Mouse (Mus musculus) neural tube, embryonic 14.5 days (tissue): ENCODE results near the gene Ube2e3. TPM values are rescaled to one million over a fixed set of nuclear protein-coding genes. Genes with fewer than 3 reads are reported as not detected.

Experiments used
- ATAC-seq: fragments of 200-750 bp; cut with Nextera tagmentation; 2 replicates; pipeline ENCODE4 v1.8.0; 2017; ENCODE audit warnings: low read depth, mild to moderate bottlenecking, moderate TSS enrichment, moderate library complexity
- H3K27ac ChIP-seq: fragments of 300-500 bp; sonication (generic); 2 replicates; pipeline ENCODE4 v1.5.1; 2014; ENCODE audit warnings: low read depth, mild to moderate bottlenecking, control low read depth, low read length, moderate library complexity, mixed read lengths
- H3K27me3 ChIP-seq: fragments of 300-500 bp; sonication (generic); 2 replicates; pipeline ENCODE4 v1.6.1; 2014; ENCODE audit warnings: low read length; ENCODE audit not compliant: control insufficient read depth, insufficient read depth
- H3K36me3 ChIP-seq: fragments of 300-500 bp; sonication (generic); 2 replicates; pipeline ENCODE4 v1.6.1; 2014; ENCODE audit warnings: low read length, mixed read lengths; ENCODE audit not compliant: control insufficient read depth, insufficient read depth
- H3K4me1 ChIP-seq: fragments of 300-500 bp; sonication (generic); 2 replicates; pipeline ENCODE4 v1.6.1; 2014; ENCODE audit warnings: low read length; ENCODE audit not compliant: control insufficient read depth, insufficient read depth
- H3K4me2 ChIP-seq: fragments of 300-500 bp; sonication (generic); 2 replicates; pipeline ENCODE4 v1.6.1; 2014; ENCODE audit warnings: mild to moderate bottlenecking, low read depth, low read length, control low read depth
- H3K4me3 ChIP-seq: fragments of 300-500 bp; sonication (generic); 2 replicates; pipeline ENCODE4 v1.5.1; 2014; ENCODE audit warnings: low read depth, low read length, control low read depth, mixed read lengths
- H3K9ac ChIP-seq: fragments of 300-500 bp; sonication (generic); replicated peaks from 2 replicates; pipeline ENCODE4 v1.6.1; 2014; ENCODE audit warnings: low read depth, mild to moderate bottlenecking, control low read depth, low read length, mixed read lengths
- H3K9me3 ChIP-seq: fragments of 300-500 bp; sonication (generic); 2 replicates; pipeline ENCODE4 v1.6.1; 2016; ENCODE audit warnings: low read length; ENCODE audit not compliant: control insufficient read depth
- WGBS: fragments of 180-500 bp; shearing (Covaris S2); extraction: QIAGEN DNeasy Blood & Tissue Kit; methylation state at CpG from one replicate; pipeline ENCODE4 v1.1.7; 2014; 5-methylcytosine and 5-hydroxymethylcytosine counted together
- polyA plus RNA-seq: library from polyadenylated mRNA; unstranded; fragments of >200 nt; fragmentation: Nextera tagmentation; extraction: Ambion mirVana; gene quantifications from 2 replicates; pipeline ENCODE4 v1.2.1, GENCODE M21; 2014

Gene Ube2e3
- polyA plus RNA-seq, 1 experiment from 2014 or later: 322 TPM

GRCm38 (mm10) chr2:78871971-78872860 is 4.3 kb downstream of the Ube2e3 start:
- WGBS: 10% methylated on average over 8 of the region's 8 CpGs
- H3K9ac ChIP-seq: peak overlapping the region; percentile 98

DNA sequence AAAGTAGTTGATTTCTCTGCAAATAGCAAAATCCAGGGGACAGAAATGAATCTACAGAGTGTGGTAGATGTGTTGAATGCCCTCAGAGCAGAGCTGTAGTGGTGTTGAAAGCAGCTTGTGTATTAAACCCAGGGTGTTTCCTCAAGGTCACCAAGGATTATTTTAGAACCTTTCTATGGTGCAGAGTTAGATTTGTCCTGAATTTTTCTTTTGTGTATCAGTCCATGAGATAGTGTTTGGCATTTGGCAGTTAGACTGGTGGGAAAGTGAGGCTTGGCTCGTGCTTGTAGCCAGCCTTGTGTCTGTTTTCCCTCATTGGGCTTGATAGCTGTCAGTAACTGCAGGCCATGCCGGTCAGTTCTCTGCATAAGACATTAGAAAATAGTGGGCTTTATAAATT is 6.0 kb downstream of the Ube2e3 start:
- no peaks in the 10 kb centered on the region; the same call in none of the 2 replicates for H3K36me3 ChIP-seq
- H3K4me3 ChIP-seq: peak overlapping the region; percentile 18
- peaks cover 36% of the 10 kb centered on the region for H3K4me1 ChIP-seq
- no peak overlapping the region for H3K27ac ChIP-seq
- 30% methylated on average over 2 of the region's 2 CpGs for WGBS
- peaks cover 3% of the 10 kb centered on the region; the same call in 1 of the 2 replicates for H3K27me3 ChIP-seq
- peak overlapping the region; percentile 48 for H3K4me2 ChIP-seq
- H3K9me3 ChIP-seq: no peaks in the 10 kb centered on the region
- no peak for ATAC-seq
- no peak overlapping the region; the same call in 1 of the 2 replicates for H3K9ac ChIP-seq

More at GRCm38 (mm10) chr2:78871971-78872860, 4.3 kb downstream of the Ube2e3 start:
- Histone ChIP-seq H3K27ac (peak overlapping the region; percentile 83), H3K4me1 (peaks cover 36% of the 10 kb centered on the region), H3K4me2 (peak overlapping the region; percentile 86), H3K4me3 (peak overlapping the region; percentile 78), H3K9me3 (no peaks in the 10 kb centered on the region), H3K36me3 (no peaks in the 10 kb centered on the region; the same call in none of the 2 replicates), H3K27me3 (peaks cover 3% of the 10 kb centered on the region; the same call in 1 of the 2 replicates)
- ATAC-seq: no peak

- peaks cover 30% of the 10 kb centered on the region for H3K4me1 ChIP-seq
- no peak overlapping the region for H3K4me3 ChIP-seq
- no peak overlapping the region for H3K27ac ChIP-seq
- no peak for ATAC-seq
- H3K27me3 ChIP-seq: no peaks in the 10 kb centered on the region
- H3K9ac ChIP-seq: no peak overlapping the region
- H3K4me2 ChIP-seq: no peak overlapping the region
- H3K36me3 ChIP-seq: no peaks in the 10 kb centered on the region; the same call in none of the 2 replicates
- H3K9me3 ChIP-seq: no peaks in the 10 kb centered on the region
Measured at GRCm38 (mm10) chr2:78876002-78876401, 8.1 kb downstream of the Ube2e3 start.

DNA sequence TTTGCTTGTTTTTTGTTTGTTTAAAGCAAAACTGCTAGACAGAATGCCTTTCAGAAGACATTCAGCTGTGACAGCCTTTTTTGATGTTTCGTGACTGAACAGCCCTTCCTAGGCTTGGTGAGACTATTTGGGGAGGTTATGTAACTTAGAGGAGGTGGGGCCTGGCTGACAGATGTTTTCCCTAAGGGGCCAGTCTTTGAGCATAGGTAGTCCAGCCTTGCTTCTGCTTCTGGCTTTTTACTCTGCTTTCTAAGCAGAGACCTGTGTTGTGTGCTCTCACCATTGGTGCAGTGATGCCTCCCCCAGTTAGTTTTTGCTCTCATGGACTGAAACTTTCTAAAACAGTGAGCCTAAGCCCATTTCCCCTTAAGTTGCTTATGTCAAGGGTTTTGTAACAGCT is 14.1 kb downstream of the Ube2e3 start:
- Histone ChIP-seq H3K36me3 (no peaks in the 10 kb centered on the region), H3K27me3 (no peaks in the 10 kb centered on the region), H3K9me3 (no peaks in the 10 kb centered on the region), H3K9ac (no peak overlapping the region), H3K4me1 (0 out of 2 replicates have a peak, but pooled peaks cover 4% of the 10 kb centered on the region), H3K4me2 (no peak overlapping the region), H3K27ac (no peak overlapping the region), H3K4me3 (no peak overlapping the region)
- ATAC-seq: no peak
- 74% methylated on average over 1 of the region's 1 CpGs for WGBS

- no peaks in the 10 kb centered on the region for H3K9me3 ChIP-seq
- H3K4me2 ChIP-seq: no peak overlapping the region
- no peak overlapping the region for H3K27ac ChIP-seq
- 94% methylated on average over 3 of the region's 3 CpGs for WGBS
- no peak overlapping the region for H3K9ac ChIP-seq
- H3K4me1 ChIP-seq: peaks cover 4% of the 10 kb centered on the region; the same call in 1 of the 2 replicates
- no peak overlapping the region for H3K4me3 ChIP-seq
- ATAC-seq: no peak
- H3K27me3 ChIP-seq: no peaks in the 10 kb centered on the region
- H3K36me3 ChIP-seq: no peaks in the 10 kb centered on the region
Measured at GRCm38 (mm10) chr2:78882743-78883433, 15.0 kb downstream of the Ube2e3 start.

DNA sequence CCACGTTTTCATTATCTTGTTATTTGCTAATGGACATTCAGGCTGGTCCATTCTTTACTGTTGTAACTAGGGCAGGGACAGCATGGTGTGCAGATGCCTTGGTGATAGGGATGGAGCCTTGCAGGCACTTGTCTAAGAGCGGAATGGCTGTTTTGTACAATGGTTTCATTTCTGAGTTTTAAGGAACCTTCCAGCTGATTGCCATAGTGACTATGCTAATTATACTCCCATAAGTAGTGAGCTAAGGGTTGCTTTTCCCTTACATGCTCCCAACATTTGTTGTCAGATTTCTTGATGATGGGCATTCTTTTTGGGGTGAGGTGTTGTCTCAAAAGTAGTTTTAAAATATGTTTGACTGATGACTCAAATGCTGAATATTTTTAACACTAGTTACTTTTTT is 18.5 kb downstream of the Ube2e3 start:
- Histone ChIP-seq H3K27ac (no peak overlapping the region), H3K4me1 (peaks cover 8% of the 10 kb centered on the region; the same call in 1 of the 2 replicates), H3K9ac (no peak overlapping the region), H3K4me2 (no peak overlapping the region), H3K4me3 (no peak overlapping the region), H3K9me3 (no peaks in the 10 kb centered on the region), H3K27me3 (no peaks in the 10 kb centered on the region), H3K36me3 (no peaks in the 10 kb centered on the region)
- no peak for ATAC-seq
- 63% methylated on average over 2 of the region's 2 CpGs for WGBS

DNA sequence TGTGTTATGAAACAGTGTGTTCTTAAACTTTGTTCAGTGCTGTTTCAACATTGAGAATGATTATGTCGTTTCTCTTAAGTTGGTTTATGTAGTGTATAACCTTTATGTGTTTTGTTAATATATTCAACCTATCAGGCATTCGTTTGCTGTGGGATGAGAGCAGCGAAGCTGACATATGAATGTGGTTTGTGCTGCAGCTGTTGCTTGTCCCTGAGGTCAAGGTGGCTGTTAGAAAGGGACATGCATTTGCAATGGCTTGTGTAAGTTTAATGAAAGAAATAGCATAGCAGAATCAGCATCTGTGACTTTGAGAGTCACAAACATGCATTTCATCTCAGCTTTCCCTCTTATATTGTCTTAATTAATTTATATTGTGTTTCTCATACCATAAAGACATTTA is 20.3 kb downstream of the Ube2e3 start:
- Histone ChIP-seq H3K9me3 (no peaks in the 10 kb centered on the region), H3K4me2 (no peak overlapping the region), H3K4me1 (peaks cover 8% of the 10 kb centered on the region; the same call in 1 of the 2 replicates), H3K4me3 (no peak overlapping the region), H3K9ac (no peak overlapping the region), H3K36me3 (no peaks in the 10 kb centered on the region), H3K27me3 (no peaks in the 10 kb centered on the region), H3K27ac (no peak overlapping the region)
- ATAC-seq: no peak
- WGBS: 27% methylated on average over 3 of the region's 3 CpGs

GRCm38 (mm10) chr2:78895216-78895615 is 27.3 kb downstream of the Ube2e3 start:
- no peak for ATAC-seq
- 82% methylated on average over 2 of the region's 2 CpGs for WGBS

GRCm38 (mm10) chr2:78905916-78906315 is 38.0 kb downstream of the Ube2e3 start:
- no peaks in the 10 kb centered on the region for H3K27me3 ChIP-seq
- H3K4me3 ChIP-seq: no peak overlapping the region
- 0 out of 2 replicates have a peak, but pooled peaks have one; percentile 31 for ATAC-seq
- WGBS: 66% methylated on average over 3 of the region's 3 CpGs
- no peak overlapping the region for H3K9ac ChIP-seq
- H3K4me2 ChIP-seq: no peak overlapping the region
- H3K9me3 ChIP-seq: no peaks in the 10 kb centered on the region
- H3K27ac ChIP-seq: no peak overlapping the region
- no peaks in the 10 kb centered on the region for H3K36me3 ChIP-seq
- no peaks in the 10 kb centered on the region for H3K4me1 ChIP-seq

More at GRCm38 (mm10) chr2:78895216-78895615, 27.3 kb downstream of the Ube2e3 start:
- H3K4me3 ChIP-seq: no peak overlapping the region
- H3K4me2 ChIP-seq: no peak overlapping the region
- no peak overlapping the region for H3K27ac ChIP-seq
- H3K9ac ChIP-seq: no peak overlapping the region
- H3K27me3 ChIP-seq: no peaks in the 10 kb centered on the region
- H3K36me3 ChIP-seq: no peaks in the 10 kb centered on the region
- no peaks in the 10 kb centered on the region for H3K4me1 ChIP-seq
- H3K9me3 ChIP-seq: no peaks in the 10 kb centered on the region
